Mouse (Mus musculus) neural tube, embryonic 15.5 days (tissue): Measurements from ENCODE around the gene Pom121l12. TPM values are rescaled to one million over a fixed set of nuclear protein-coding genes. Genes with fewer than 3 reads are reported as not detected.

Source experiments
- ATAC-seq: fragments of 200-750 bp; cut with Nextera tagmentation; 2 replicates; pipeline ENCODE4 v1.8.0; 2017; ENCODE audit warnings: mild to moderate bottlenecking, moderate TSS enrichment, moderate library complexity; ENCODE audit not compliant: low FRiP score
- H3K27ac ChIP-seq: fragments of 300-500 bp; sonication (generic); replicated peaks from 2 replicates; pipeline ENCODE4 v1.5.1; 2015; ENCODE audit warnings: mild to moderate bottlenecking, inconsistent platforms
- H3K27me3 ChIP-seq: fragments of 300-500 bp; sonication (generic); replicated peaks from 2 replicates; pipeline ENCODE4 v1.6.1; 2015; ENCODE audit warnings: inconsistent platforms
- H3K36me3 ChIP-seq: fragments of 300-500 bp; sonication (generic); 2 replicates; pipeline ENCODE4 v1.6.1; 2015; ENCODE audit warnings: inconsistent platforms
- H3K4me1 ChIP-seq: fragments of 300-500 bp; sonication (generic); 2 replicates; pipeline ENCODE4 v1.6.1; 2015; ENCODE audit warnings: inconsistent platforms
- H3K4me2 ChIP-seq: fragments of 300-500 bp; sonication (generic); 2 replicates; pipeline ENCODE4 v1.6.1; 2015; ENCODE audit warnings: inconsistent platforms, mild to moderate bottlenecking, moderate library complexity
- H3K4me3 ChIP-seq: fragments of 300-500 bp; sonication (generic); replicated peaks from 2 replicates; pipeline ENCODE4 v1.5.1; 2015; ENCODE audit warnings: mild to moderate bottlenecking, inconsistent platforms
- H3K9ac ChIP-seq: fragments of 300-500 bp; sonication (generic); replicated peaks from 2 replicates; pipeline ENCODE4 v1.6.1; 2015; ENCODE audit warnings: mild to moderate bottlenecking, inconsistent platforms
- H3K9me3 ChIP-seq: fragments of 300-500 bp; sonication (generic); replicated peaks from 2 replicates; pipeline ENCODE4 v1.6.1; 2016; ENCODE audit warnings: inconsistent platforms
- WGBS: fragments of 180-500 bp; shearing (Covaris S2); methylation state at CpG from one replicate; pipeline ENCODE4 v1.1.7; 2015; ENCODE audit warnings: mixed read lengths; 5-methylcytosine and 5-hydroxymethylcytosine counted together
- polyA plus RNA-seq: library from polyadenylated mRNA; unstranded; fragments of >200 nt; fragmentation: Nextera tagmentation; extraction: Ambion mirVana; gene quantifications from 2 replicates; pipeline ENCODE4 v1.2.1, GENCODE M21; 2015

Pom121l12 gene
- not detected in 2 replicates for polyA plus RNA-seq

GRCm38 (mm10) chr11:14598976-14599375 lies at the start of gene Pom121l12:
Gene Pom121l12 (plus strand): TSS chr11:14599276.
- H3K9me3 ChIP-seq = no peaks in the 10 kb centered on the region
- H3K27me3 ChIP-seq = no peaks in the 10 kb centered on the region
- no peak for ATAC-seq
- no peak within 1 kb of the TSS for H3K9ac ChIP-seq
- H3K4me1 ChIP-seq = no peaks in the 10 kb centered on the region
- H3K27ac ChIP-seq = no peak within 1 kb of the TSS
- WGBS = 95% methylated on average over 11 of the region's 11 CpGs
- no peaks in the 10 kb centered on the region for H3K36me3 ChIP-seq
- no peak within 1 kb of the TSS for H3K4me3 ChIP-seq
- no peak within 1 kb of the TSS for H3K4me2 ChIP-seq

GRCm38 (mm10) chr11:14611859-14612258 lies 12.8 kb downstream of the Pom121l12 start:
- no peak overlapping the region for H3K9ac ChIP-seq
- no peak overlapping the region for H3K4me3 ChIP-seq
- H3K9me3 ChIP-seq = no peaks in the 10 kb centered on the region
- H3K4me1 ChIP-seq = no peaks in the 10 kb centered on the region
- H3K4me2 ChIP-seq = no peak overlapping the region
- WGBS = 97% methylated on average over 2 of the region's 2 CpGs
- H3K27ac ChIP-seq = no peak overlapping the region
- no peaks in the 10 kb centered on the region for H3K36me3 ChIP-seq
- no peaks in the 10 kb centered on the region for H3K27me3 ChIP-seq
- no peak for ATAC-seq
